Mouse (Mus musculus) heart, embryonic 16.5 days (tissue): ENCODE measurements at regions not wholly inside any gene's neighbourhood (a gene's known extent, or its start where the extent isn't known, plus 50 kb on each side); places are given as distances from the start of the nearest gene placed in this dataset.

Source experiments
- ATAC-seq: fragments of 200-750 bp; cut with Nextera tagmentation; replicated peaks from 2 replicates; pipeline ENCODE4 v1.8.0; 2017; ENCODE audit warnings: moderate number of reproducible peaks; ENCODE audit not compliant: insufficient read depth, low FRiP score; ENCODE audit errors: extremely low read depth
- H3K27ac ChIP-seq: fragments of 300-500 bp; sonication (generic); 2 replicates; pipeline ENCODE4 v1.5.1; 2014; ENCODE audit warnings: mild to moderate bottlenecking, low read length, control low read depth, moderate library complexity
- H3K27me3 ChIP-seq: fragments of 300-500 bp; sonication (generic); 2 replicates; pipeline ENCODE4 v1.6.1; 2014; ENCODE audit warnings: low read length, mixed read lengths; ENCODE audit not compliant: control insufficient read depth, insufficient read depth
- H3K36me3 ChIP-seq: fragments of 300-500 bp; sonication (generic); 2 replicates; pipeline ENCODE4 v1.6.1; 2014; ENCODE audit not compliant: control insufficient read depth, insufficient read depth
- H3K4me1 ChIP-seq: fragments of 300-500 bp; sonication (generic); 2 replicates; pipeline ENCODE4 v1.6.1; 2014; ENCODE audit warnings: low read length, mixed read lengths; ENCODE audit not compliant: control insufficient read depth, insufficient read depth
- H3K4me2 ChIP-seq: fragments of 300-500 bp; sonication (generic); 2 replicates; pipeline ENCODE4 v1.6.1; 2014; ENCODE audit warnings: low read depth, mild to moderate bottlenecking, control low read depth, low read length
- H3K4me3 ChIP-seq: fragments of 300-500 bp; sonication (generic); 2 replicates; pipeline ENCODE4 v1.5.1; 2014; ENCODE audit warnings: mild to moderate bottlenecking, control low read depth, low read length
- H3K9ac ChIP-seq: fragments of 300-500 bp; sonication (generic); 2 replicates; pipeline ENCODE4 v1.6.1; 2014; ENCODE audit warnings: low read length, control low read depth
- H3K9me3 ChIP-seq: fragments of 300-500 bp; sonication (generic); replicated peaks from 2 replicates; pipeline ENCODE4 v1.6.1; 2016; ENCODE audit warnings: low read length; ENCODE audit not compliant: control insufficient read depth
- WGBS: fragments of 180-500 bp; shearing (Covaris S2); extraction: QIAGEN DNeasy Blood & Tissue Kit; methylation state at CpG from one replicate; pipeline ENCODE4 v1.1.7; 2014; 5-methylcytosine and 5-hydroxymethylcytosine counted together

DNA sequence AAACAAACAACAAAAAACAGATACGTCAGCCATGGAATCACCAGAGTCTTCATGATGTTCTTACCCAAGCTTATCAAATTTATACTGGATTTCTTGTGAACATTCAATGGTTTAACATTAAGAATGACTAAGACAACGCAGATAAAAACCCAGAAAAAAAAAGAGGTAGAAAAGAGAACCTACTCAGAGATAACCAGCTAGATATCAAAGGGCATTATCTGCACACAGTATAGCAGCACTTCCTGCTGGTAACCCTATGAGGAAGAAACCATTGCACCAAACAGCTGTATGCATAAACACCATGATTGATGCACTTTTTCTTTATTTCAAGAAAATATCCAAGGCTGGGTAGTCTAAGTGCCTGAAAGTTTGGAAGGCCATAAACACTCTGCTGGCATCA is 1114.7 kb downstream of the Defb40 start:
- Histone ChIP-seq H3K9me3 (no peaks in the 10 kb centered on the region), H3K9ac (no peak overlapping the region), H3K27me3 (no peaks in the 10 kb centered on the region), H3K36me3 (no peaks in the 10 kb centered on the region), H3K27ac (no peak overlapping the region), H3K4me3 (no peak overlapping the region), H3K4me1 (no peaks in the 10 kb centered on the region), H3K4me2 (no peak overlapping the region)
- no peak for ATAC-seq
- 67% methylated on average over 2 of the region's 2 CpGs for WGBS
